Mouse (Mus musculus): ENCODE measurements around the gene Plce1.

Plce1 gene

DNA sequence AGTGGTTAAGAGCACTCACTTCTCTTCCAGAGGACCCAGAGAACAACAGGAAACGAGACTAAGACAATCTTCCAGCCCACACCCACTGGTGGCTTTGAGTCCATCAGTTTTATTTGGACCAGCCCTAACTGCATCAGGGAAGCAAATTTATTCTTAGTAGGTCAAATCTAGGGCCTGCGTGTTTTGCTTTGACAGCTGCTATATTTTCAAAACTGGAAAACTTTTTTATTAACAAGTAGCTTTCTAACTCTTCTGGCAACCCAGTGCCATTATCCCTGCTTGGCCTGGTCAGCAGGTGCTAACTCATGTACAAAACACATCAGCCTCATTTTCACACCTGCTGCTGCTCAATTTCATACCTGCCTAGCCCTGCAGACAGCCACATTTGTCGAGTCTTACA lies 151.3 kb downstream of the Plce1 start:
- in situ Hi-C loops (cut with MboI, MseI), result loop anchor here (25.0 kb wide), 1 partner anchor 380 kb away; the partner anchor contains the start of gene Cyp2c55

GRCm38 (mm10) chr19:38633306-38633705 lies 152.4 kb downstream of the Plce1 start:
- in situ Hi-C loops (cut with MboI, MseI), result loop anchor here (25.0 kb wide), 1 partner anchor 379 kb away; the partner anchor contains the start of gene Cyp2c55

- in situ Hi-C loops (cut with MboI, MseI), result loop anchor here (25.0 kb wide), 1 partner anchor 373 kb away; the partner anchor contains the start of gene Cyp2c55
These were observed 158.1 kb downstream of the Plce1 start for GRCm38 (mm10) chr19:38639050-38639449.

- in situ Hi-C loops (cut with MboI, MseI), result loop anchor here (25.0 kb wide), 1 partner anchor 372 kb away; the partner anchor contains the start of gene Cyp2c55
These were observed 158.9 kb downstream of the Plce1 start for GRCm38 (mm10) chr19:38639805-38640204.

DNA sequence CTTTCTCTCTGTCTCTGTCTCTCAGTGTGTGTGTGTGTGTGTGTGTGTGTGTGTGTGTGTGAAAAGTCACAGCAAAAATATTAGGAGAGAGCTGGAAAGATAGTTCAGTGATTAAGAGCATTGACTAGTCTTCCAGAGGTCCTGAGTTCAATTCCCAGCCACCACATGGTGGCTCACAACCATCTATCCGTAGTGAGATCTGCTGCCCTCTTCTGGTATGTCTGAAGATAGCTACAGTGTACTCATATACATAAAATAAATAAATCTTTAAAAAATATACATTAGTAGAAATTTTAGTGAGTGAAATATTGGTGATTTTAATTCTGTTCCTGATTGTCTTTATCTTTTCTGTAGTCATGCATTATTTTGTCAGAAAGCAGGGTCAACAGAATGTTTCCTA lies 161.6 kb downstream of the Plce1 start:
- in situ Hi-C loops (cut with MboI, MseI), result loop anchor here (25.0 kb wide), 1 partner anchor 370 kb away; the partner anchor contains the start of gene Cyp2c55

DNA sequence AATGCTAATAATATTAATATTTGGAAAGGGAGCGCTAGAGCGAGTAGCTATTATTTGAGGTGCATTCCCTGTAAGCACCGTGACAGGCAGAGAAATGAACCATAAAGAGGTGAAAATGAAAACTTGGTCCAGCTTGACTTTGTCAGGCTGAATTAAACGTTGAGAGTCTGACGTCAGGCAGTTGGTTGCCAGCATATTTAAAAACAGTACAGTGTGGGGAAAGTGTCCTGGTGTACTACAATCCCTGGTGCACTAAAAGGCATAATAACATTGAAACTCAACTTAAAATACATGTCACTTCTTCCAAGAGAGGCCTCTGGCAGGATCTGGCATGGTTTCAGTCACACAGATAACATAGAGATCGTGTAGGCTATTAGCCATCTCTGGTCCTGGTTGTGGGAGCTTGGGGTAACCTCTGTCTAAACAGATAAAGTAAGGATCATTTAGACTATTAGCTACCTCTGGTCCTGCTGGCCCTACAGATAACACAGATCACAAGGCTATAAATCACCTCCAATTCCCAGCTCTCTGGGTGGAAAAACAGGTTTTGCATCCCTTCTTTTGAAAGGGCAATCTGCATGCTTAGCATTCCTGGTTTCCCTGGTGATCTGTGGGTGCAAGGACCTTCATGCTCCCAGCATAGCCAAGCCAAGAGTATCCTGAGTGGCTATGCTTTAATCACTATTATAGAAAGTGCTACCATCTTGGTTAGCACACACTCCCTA lies 164.1 kb downstream of the Plce1 start:
- in situ Hi-C loops (cut with MboI, MseI), result loop anchor here (25.0 kb wide), 1 partner anchor 367 kb away; the partner anchor contains the start of gene Cyp2c55

GRCm38 (mm10) chr19:38657980-38658379 lies 177.1 kb downstream of the Plce1 start:
- in situ Hi-C loops (cut with MboI, MseI), result no loop called here

- in situ Hi-C loops (cut with MboI, MseI), result no loop called here
These were observed 184.5 kb downstream of the Plce1 start for GRCm38 (mm10) chr19:38665398-38665797.

DNA sequence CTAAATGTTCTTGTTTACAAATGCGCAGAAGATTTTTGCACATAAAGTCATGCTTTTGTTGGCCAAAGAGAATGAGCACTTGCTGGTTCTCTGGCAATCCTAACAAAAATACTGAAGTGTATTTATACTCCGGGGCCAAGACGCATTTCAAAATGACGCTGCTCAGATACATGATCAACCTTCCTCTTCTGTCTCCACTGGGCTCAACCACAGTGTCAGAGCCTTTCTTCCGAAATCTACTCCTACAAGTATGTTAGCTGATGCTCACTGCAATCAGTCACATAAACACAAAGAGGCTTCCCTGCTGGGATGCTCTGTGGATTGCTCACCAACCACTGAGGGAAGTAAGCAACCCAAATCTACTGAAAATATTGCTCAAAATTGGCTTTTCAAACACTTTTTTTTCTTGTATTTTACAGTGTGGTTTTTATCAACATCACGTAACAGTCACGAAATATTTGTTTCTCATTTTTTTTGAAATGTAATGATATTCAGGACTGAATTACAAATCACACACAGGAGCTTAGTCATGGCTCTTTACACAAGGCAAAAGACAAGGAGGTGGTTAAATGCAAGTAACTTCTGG lies 191.2 kb downstream of the Plce1 start:
- in situ Hi-C loops (cut with MboI, MseI), result loop anchor here (10.0 kb wide), 1 partner anchor 503 kb away; no protein-coding TSS in a partner anchor

DNA sequence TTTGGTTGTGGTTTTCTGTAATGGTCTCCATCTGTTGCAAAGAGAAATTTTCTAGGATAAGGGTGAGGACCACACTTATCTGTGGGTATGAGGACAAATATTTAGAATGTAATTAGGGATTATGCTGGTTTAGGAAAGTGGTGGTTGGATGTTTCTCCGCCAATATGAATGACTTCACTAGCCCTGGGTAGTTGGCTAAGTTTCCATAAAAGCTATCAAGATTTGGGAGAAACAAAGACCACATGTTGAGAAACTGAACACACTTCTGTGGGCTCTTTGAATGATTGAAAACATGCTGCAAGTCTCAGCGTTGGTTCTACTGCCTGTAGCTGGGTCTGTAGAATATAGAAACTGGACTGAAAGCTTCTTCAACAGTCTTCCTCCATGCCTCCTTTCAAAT lies 193.0 kb downstream of the Plce1 start:
- in situ Hi-C loops (cut with MboI, MseI), result loop anchor here (10.0 kb wide), 1 partner anchor 501 kb away; no protein-coding TSS in a partner anchor

- in situ Hi-C loops (cut with MboI, MseI), result loop anchor here (10.0 kb wide), 1 partner anchor 496 kb away; no protein-coding TSS in a partner anchor
These were observed 197.7 kb downstream of the Plce1 start for GRCm38 (mm10) chr19:38678655-38679054.

DNA sequence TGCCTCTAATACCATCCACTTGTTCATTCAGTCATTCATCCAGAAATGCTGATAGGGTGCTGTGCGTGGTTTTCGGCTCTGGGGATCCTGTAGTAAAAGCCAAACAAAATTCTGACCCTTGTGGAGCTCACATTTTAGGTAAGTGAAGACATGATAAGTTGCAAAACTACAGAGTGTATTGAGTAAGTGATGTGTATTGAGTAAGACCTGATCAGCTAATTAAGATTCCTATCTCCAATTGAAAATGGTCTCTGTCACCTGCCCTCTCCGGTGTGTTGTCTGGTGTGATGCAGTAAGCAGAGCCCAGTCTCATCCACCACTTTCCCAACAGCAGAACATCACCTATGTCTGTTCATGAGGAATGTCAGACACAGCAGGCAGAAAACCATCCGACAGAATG lies 198.6 kb downstream of the Plce1 start:
- in situ Hi-C loops (cut with MboI, MseI), result loop anchor here (10.0 kb wide), 1 partner anchor 495 kb away; no protein-coding TSS in a partner anchor

DNA sequence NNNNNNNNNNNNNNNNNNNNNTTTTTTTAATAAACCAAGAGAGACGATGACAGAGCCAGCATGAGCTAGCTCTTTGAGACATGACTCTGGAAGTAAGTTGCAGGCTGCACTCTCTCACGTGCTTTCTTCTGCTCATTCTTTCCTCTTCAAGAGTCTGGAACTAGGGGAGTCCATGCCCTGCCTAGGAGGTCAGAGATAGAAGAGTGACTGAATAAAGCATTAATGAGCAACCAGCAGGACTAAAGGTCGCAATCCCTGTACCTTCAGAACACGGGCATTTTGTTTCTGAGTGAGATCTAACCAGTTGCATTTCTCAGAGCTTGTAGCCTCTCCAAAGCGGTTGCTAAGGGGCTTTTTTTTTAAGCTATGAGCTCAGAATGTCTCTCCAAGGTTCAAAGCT lies 206.4 kb downstream of the Plce1 start:
- in situ Hi-C loops (cut with MboI, MseI), result no loop called here

GRCm38 (mm10) chr19:38688741-38689507 lies 208.0 kb downstream of the Plce1 start:
- in situ Hi-C loops (cut with MboI, MseI), result no loop called here

DNA sequence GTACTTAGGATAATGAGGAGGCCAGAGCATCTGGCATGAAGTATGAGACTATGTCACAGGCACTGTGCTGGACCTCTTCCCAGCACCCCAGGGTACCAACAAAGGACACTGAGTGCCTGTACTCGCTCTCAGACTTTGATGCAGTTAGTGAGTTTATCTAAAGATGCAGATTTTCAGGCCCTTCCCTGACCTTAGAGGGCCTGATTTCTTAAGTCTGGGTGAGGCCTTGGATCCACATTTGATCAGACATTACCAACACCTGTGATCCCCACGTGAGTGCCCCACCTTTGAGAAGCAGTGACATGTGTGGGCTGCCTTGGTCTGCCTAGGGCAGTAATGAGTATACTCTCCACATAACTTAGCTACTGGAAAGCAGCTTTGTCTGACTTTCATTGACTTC lies 209.4 kb downstream of the Plce1 start:
- in situ Hi-C loops (cut with MboI, MseI), result no loop called here

- in situ Hi-C loops (cut with MboI, MseI), result no loop called here
These were observed 210.6 kb downstream of the Plce1 start for GRCm38 (mm10) chr19:38691533-38691932.

GRCm38 (mm10) chr19:38693331-38693730 lies 212.4 kb downstream of the Plce1 start:
- in situ Hi-C loops (cut with MboI, MseI), result no loop called here

DNA sequence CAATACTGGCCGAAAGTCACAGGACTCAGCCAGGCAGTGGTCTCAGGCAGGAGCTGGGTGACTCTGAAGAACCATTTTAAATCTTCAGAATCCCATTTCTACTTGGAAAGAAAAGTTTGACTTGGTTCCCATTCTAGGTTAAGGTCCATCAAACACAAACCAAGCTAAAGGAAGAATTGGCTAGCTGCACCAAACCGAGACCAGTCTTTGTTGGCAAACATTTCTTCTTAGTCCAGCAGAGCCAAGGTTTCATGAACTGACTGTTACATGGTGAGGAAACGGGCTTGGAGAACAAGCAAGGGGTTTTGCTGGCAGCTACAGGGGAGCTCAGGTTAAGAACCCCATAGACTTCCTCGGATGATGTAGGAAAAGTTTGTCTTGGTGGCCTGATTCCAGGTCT lies 212.9 kb downstream of the Plce1 start:
- in situ Hi-C loops (cut with MboI, MseI), result no loop called here

GRCm38 (mm10) chr19:38701776-38702175 lies 220.9 kb downstream of the Plce1 start:
- in situ Hi-C loops (cut with MboI, MseI), result no loop called here

DNA sequence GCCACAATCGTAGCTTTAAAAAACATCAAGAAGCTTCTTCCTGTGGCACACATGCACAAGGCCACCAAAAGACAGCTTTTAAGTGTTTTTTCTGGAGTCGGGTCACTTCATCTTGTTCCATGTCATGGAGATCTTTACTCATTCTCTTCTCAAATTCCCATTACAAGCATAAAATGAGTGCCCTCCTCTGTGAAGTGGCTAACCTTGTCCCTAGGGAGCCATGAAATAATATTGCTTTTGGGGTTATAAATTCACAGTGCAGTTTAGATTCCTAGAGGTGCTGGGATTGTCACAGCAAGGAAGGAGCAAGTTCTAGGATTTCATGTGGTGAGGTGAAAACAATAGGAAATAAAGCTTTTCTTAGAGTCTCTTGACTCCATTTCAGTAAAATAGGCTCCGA lies 223.8 kb downstream of the Plce1 start:
- in situ Hi-C loops (cut with MboI, MseI), result no loop called here

DNA sequence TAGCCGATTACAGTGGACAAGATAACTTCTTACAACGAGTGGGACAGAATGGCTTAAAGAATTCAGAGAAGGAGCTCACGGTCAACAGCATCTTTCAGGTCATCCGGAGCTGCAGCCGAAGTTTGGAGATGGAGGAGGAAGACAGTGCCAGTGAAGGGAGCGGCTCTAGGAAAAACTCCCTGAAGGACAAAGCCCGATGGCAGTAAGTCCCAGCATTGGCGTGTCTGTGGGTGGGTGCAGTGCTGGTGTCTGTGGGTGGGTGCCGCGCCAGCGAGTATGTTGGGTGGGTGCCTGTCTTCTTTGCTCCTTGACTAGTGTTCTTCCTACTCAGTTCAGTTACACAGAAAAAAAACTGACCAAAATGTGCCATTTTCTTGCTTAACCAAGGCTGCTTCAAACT lies 224.3 kb downstream of the Plce1 start:
- in situ Hi-C loops (cut with MboI, MseI), result no loop called here

GRCm38 (mm10) chr19:38706449-38706848 lies 225.5 kb downstream of the Plce1 start:
- in situ Hi-C loops (cut with MboI, MseI), result no loop called here

All from T-helper 1 cell (primary cell).